Mouse (Mus musculus): ENCODE measurements around the gene Vps37b. TPM values are rescaled to one million over a fixed set of nuclear protein-coding genes. Genes with fewer than 3 reads are reported as not detected.
"Not testable (repeated sequence)": the region's sequence is repeated elsewhere in the genome, so short reads cannot be mapped to it uniquely, and the experiment has no call there.

Gene Vps37b
- polyA plus RNA-seq, 1 experiment from 2014 or later, result 42.5 TPM

DNA sequence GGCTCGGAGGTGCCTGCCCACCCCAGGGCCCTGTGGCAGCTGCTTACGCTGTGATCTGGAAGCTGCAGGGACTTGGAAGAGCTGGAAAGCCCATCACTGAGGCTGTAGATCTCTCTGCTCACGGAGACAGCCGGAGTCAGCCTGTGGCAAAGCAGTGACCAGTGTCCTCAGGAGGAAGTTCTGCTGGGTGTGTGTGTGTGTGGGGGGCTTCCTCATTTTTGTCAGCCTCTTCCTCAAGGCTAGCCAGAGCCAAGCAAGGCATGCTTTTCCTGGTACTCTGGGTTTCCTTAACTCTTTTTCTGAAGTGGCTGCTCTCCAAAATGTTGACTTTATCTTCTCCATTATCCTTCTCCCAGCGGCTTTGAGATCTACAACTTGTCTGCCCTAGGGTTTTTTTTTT is 27.6 kb upstream of the Vps37b start:
- Histone ChIP-seq H3K27ac (no peak overlapping the region), H3K4me1 (no peaks in the 10 kb centered on the region)

DNA sequence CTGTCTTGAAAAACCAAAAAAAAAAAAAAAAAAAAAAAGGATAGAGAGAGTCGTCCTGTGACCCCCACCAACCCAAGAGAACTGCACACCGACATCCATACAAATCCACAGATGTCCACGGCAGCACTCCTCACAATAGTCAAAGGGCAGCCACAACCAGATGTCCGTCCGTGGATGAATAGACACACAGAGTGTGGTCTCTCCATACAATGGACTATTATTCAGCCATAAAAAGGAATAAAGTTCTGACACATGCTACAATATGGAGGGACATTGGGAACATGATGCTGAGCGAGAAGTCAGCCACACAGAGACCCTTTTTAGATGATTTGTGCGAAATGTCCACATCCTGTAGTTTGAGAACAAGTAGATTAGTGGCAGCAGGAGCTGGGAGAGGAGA is 26.7 kb upstream of the Vps37b start:
- 78% methylated on average over 7 of the region's 7 CpGs for WGBS
- Histone ChIP-seq H3K4me2 (replicated peaks) (no peak overlapping the region), H3K4me1 (no peaks in the 10 kb centered on the region), H3K9me3 (no peaks in the 10 kb centered on the region), H3K27ac (no peak overlapping the region), H3K36me3 (no peaks in the 10 kb centered on the region), H3K9ac (no peak overlapping the region), H3K27me3 (no peaks in the 10 kb centered on the region), H3K4me3 (no peak overlapping the region)
- no peak for ATAC-seq (ENCODE audit: insufficient number of reproducible peaks, insufficient read depth, low FRiP score, low TSS enrichment)

More for the DNA sequence above, 27.6 kb upstream of the Vps37b start:
- no peaks in the 10 kb centered on the region for H3K36me3 ChIP-seq
- H3K4me2 ChIP-seq (replicated peaks), result no peak overlapping the region
- no peak for ATAC-seq (ENCODE audit: insufficient number of reproducible peaks, insufficient read depth, low FRiP score, low TSS enrichment)
- no peak overlapping the region for H3K9ac ChIP-seq
- H3K27me3 ChIP-seq, result no peaks in the 10 kb centered on the region
- no peaks in the 10 kb centered on the region for H3K9me3 ChIP-seq
- WGBS, result 67% methylated on average over 5 of the region's 5 CpGs
- H3K4me3 ChIP-seq, result no peak overlapping the region

DNA sequence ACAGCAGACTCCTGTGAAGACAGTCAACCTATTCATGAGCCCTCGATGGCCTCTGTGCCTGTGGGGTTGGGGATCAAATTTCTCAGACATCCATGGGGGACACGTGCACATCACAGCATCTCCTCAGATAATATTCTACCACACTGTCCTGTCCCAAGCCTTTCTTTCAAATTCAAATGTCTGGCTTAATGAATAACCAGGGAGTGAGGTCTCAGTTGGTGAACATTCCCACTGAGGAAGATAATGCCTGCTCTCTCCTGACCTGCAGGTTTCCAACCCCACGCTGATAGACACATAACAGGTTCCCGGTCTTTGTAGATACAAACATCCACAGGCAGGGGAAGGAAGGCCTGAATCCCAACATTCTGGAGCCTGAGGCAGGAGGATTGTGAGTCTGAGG is 24.9 kb upstream of the Vps37b start:
- no peak overlapping the region for H3K27ac ChIP-seq
- no peak overlapping the region for H3K4me2 ChIP-seq (replicated peaks)
- no peaks in the 10 kb centered on the region for H3K4me1 ChIP-seq
- H3K36me3 ChIP-seq, result no peaks in the 10 kb centered on the region
- no peaks in the 10 kb centered on the region for H3K27me3 ChIP-seq
- no peak overlapping the region for H3K9ac ChIP-seq
- WGBS, result 26% methylated on average over 4 of the region's 4 CpGs
- ATAC-seq (ENCODE audit: insufficient number of reproducible peaks, insufficient read depth, low FRiP score, low TSS enrichment), result no peak
- H3K9me3 ChIP-seq, result no peaks in the 10 kb centered on the region
- H3K4me3 ChIP-seq, result no peak overlapping the region

DNA sequence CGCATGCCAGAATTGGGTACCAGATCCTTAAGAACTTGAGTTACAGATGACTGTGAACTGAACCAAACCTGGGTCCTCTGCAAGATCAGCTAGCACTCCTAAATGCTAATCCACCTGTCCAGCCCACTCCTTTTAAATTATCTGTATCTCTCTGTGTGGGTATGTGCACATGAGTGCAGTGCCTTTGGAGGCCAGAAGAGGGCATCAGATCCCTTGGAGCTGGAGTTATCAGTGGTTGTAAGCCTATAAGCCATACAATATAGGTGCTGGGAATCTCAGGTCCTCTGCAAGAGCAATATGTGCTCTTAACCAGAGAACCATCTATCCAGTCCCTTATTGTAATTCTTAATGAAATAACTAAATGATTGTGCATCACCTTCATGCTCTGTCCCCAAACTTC is 24.1 kb upstream of the Vps37b start:
- Histone ChIP-seq H3K4me3 (no peak overlapping the region), H3K9ac (no peak overlapping the region), H3K27me3 (no peaks in the 10 kb centered on the region), H3K36me3 (no peaks in the 10 kb centered on the region), H3K9me3 (no peaks in the 10 kb centered on the region), H3K27ac (no peak overlapping the region), H3K4me1 (no peaks in the 10 kb centered on the region), H3K4me2 (replicated peaks) (no peak overlapping the region)
- ATAC-seq (ENCODE audit: insufficient number of reproducible peaks, insufficient read depth, low FRiP score, low TSS enrichment), result no peak
- WGBS, result 100% methylated on average over 1 of the region's 1 CpGs

DNA sequence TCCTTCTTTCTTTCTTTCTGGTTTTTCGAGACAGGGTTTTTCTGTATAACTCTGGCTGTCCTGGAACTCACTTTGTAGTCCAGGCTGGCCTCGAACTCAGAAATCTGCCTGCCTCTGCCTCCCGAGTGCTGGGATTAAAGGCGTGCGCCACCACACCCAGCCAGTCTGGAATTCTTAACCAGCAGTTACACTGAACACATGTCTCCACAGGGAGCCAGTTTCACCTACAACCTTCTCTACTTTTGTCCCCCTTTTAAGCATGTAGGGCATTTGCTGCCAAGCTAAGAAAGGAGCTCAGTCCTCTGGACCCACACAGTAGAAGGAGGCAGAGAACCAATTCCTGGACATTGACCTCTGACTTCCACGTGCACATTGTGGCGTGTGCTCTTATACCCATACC is 20.6 kb upstream of the Vps37b start:
- not testable (repeated sequence) for H3K27ac ChIP-seq; H3K4me2 ChIP-seq (replicated peaks); H3K9me3 ChIP-seq; H3K9ac ChIP-seq; H3K4me3 ChIP-seq; H3K36me3 ChIP-seq; H3K27me3 ChIP-seq; ATAC-seq (ENCODE audit: insufficient number of reproducible peaks, insufficient read depth, low FRiP score, low TSS enrichment)
- WGBS, result 80% methylated on average over 7 of the region's 7 CpGs
- H3K4me1 ChIP-seq, result peaks cover 16% of the 10 kb centered on the region

DNA sequence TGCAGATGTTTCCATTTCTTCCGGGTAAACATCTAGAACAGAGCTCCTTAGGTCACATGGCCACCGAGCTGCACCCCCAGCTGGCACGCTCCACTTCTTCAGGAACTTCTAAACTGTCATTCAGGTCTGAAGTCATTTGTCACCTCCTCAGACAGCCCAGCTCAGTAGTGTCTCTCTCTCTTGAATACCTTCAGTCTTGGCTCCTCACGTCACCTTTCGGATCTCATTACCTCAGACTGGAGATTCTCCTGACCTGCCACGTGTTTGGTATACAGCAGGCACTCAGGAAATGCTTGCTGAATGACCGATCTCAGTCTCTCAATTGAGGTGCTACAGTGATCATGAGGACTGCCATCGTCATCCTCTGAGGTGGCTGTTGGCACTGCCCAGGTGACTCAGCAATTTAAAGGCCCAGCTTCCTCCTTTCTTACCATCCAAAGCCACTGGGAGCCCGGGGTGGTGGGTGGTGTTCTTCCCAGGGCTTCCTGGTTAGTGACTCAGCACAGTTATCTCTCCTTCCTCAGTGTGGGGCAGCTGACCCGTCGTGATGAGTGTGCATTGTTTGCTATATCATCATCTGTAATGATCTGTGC is 19.9 kb upstream of the Vps37b start:
- H3K4me3 ChIP-seq, result no peak overlapping the region
- peaks cover 16% of the 10 kb centered on the region for H3K4me1 ChIP-seq
- no peak overlapping the region for H3K27ac ChIP-seq
- H3K27me3 ChIP-seq, result no peaks in the 10 kb centered on the region
- WGBS, result 78% methylated on average over 11 of the region's 11 CpGs
- ATAC-seq (ENCODE audit: insufficient number of reproducible peaks, insufficient read depth, low FRiP score, low TSS enrichment), result no peak
- no peak overlapping the region for H3K4me2 ChIP-seq (replicated peaks)
- no peaks in the 10 kb centered on the region for H3K36me3 ChIP-seq
- no peaks in the 10 kb centered on the region for H3K9me3 ChIP-seq
- no peak overlapping the region for H3K9ac ChIP-seq

DNA sequence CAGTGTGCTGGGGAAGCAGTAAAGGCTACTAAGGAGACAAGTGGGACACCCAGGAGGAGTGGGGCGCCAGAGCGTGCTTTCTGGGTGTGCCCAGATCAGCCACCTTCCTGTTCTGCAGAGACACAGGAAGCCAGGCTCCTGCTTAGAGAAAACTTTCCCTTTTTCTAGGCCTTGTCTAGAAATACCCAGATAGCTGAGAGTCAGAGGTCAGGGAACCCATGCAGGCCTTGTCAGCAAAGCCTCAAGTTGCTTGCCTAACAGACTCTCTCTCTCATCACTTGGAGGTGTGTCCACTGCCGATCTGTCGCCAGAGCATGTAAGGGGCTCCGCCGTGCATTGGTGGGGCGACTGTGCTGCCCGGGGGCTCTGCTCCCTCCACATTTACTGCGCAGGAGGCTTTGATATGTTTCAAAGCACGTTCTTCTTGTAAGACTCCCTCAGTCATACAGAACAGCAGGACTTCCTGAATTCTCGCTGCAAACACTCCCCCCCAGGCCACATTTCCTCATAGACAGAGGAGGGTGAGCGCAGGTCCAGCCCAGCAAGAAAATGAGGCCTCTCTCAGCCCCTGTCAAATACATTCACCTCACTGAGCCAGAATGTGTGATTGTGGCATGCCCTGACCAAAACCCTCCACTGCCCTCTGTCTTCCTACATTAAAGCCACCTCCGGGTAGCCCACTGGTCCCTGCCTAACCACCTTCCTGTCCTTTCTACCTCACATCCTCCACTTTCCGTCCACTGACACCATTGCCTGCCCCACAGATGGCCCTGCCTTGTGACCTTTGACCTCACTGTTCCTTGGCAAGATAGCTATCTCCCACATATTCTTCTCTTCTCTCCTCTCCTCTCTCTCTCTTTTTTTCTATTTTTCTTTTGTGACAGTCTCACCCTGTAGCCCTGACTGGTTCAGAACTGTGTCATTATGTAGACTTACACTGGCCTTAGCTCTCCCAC is 18.3 kb upstream of the Vps37b start:
- Histone ChIP-seq H3K9me3 (no peaks in the 10 kb centered on the region), H3K9ac (no peak overlapping the region; the same call in 1 of the 2 replicates), H3K27me3 (no peaks in the 10 kb centered on the region), H3K4me1 (peaks cover 16% of the 10 kb centered on the region), H3K36me3 (no peaks in the 10 kb centered on the region), H3K4me2 (replicated peaks) (0 out of 2 replicates have a peak overlapping the region, but pooled peaks have one; percentile 11), H3K4me3 (no peak overlapping the region), H3K27ac (peak overlapping the region; percentile 75)
- ATAC-seq (ENCODE audit: insufficient number of reproducible peaks, insufficient read depth, low FRiP score, low TSS enrichment), result no peak
- 30% methylated on average over 14 of the region's 14 CpGs for WGBS

DNA sequence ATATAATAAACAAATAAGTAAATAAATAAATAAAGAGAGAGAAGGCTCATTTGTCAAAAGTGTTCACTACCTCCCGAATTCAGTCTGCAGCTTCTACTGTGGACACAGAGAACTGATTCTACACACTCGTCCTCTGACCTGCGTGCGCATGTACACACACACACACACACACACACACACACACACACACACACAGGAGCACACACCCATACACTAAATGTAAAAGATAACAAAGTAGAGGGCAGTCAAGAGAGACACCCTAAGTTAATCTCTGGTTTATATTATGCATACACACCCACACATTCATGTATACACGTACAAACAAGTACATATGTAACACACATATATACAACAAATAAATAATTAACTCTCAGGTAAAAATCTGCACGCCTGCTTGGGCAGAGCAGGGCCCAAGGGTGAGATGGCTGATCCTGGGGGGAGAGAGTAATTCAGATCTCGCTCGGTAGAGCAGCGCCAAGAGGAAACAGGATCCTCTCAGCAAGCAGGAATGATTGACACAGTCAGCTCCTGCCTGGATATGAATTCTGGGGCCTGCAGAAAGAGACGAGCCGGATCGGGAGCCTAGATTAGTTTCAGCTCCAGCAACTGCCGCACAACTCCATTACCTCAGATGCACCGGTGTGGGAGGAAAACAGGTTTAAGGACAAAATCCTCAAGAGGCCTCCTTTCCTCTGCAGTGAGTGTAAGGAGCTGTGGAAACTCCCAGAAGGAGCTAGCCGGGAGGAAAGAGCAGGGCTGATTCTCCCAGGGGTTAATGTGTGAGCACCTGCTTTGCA is 17.4 kb upstream of the Vps37b start:
- Histone ChIP-seq H3K27me3 (no peaks in the 10 kb centered on the region), H3K36me3 (no peaks in the 10 kb centered on the region), H3K27ac (peak overlapping the region; percentile 75), H3K9me3 (no peaks in the 10 kb centered on the region), H3K4me3 (no peak overlapping the region), H3K4me2 (replicated peaks) (no peak overlapping the region), H3K4me1 (peaks cover 16% of the 10 kb centered on the region), H3K9ac (no peak overlapping the region)
- 43% methylated on average over 15 of the region's 15 CpGs for WGBS
- ATAC-seq (ENCODE audit: insufficient number of reproducible peaks, insufficient read depth, low FRiP score, low TSS enrichment), result no peak

DNA sequence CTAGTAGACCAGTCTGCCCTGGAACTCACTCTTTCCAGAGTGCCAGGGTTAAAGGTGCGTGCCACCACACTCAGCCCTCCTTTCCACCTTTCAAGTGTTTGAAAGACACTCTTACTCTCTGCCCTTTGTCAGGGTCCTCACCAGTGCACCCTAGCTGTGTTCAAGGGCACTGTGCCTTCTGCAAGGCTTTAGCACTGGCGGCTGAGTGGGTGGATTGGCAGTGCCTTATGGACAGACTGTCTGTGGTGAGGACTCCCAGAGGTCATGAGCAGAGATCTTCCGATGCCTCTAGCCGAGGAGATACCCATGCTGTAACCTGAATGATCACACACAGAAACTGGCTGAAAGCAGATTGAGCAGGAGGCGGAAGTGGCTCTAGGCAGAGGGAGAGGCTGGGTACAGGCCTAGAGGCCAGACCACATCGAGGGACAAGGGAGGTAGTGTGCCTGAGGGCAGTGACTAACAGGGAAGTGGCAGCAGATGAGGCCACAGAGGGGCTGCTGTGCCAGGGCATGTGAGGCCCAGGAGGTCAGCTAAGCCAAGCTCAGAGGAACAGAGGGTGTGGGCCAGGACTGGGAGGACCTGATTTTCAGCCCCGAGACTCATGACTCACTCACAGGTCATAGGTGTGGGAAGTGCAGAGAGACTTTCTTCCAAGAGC is 14.8 kb upstream of the Vps37b start:
- Histone ChIP-seq H3K36me3 (no peaks in the 10 kb centered on the region), H3K4me2 (replicated peaks) (no peak overlapping the region), H3K9me3 (no peaks in the 10 kb centered on the region), H3K27me3 (no peaks in the 10 kb centered on the region), H3K27ac (no peak overlapping the region), H3K4me3 (no peak overlapping the region), H3K9ac (peak overlapping the region; percentile 12; the same call in 1 of the 2 replicates), H3K4me1 (peaks cover 22% of the 10 kb centered on the region)
- WGBS, result 65% methylated on average over 7 of the region's 7 CpGs
- no peak for ATAC-seq (ENCODE audit: insufficient number of reproducible peaks, insufficient read depth, low FRiP score, low TSS enrichment)

DNA sequence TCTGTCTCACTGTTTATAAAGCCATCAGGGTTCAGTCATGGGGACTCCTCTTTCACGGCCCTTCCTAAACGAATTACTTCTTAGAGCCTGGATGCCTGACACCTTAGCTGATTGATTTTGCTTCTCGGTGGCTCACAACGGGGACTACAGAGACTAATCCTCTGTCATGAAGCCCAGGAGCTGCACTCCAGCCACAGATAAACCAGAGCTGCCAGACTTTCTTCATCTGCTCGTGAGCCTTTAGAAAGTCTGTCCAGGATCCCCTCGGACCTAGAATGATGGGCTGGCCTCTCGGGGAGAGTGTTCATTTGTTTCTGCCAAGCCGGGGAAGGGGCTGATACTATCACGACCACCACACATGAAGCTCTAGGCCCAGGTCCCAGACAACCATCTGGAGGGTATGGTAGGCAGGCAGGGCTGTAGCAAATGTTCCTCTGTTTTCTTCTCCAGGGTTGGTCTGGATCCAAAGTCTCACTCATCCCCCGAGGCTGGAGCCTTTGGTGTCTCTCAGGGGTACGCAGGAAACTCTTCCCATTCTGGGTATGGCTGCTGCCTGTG is 13.5 kb upstream of the Vps37b start:
- WGBS, result 39% methylated on average over 11 of the region's 11 CpGs

DNA sequence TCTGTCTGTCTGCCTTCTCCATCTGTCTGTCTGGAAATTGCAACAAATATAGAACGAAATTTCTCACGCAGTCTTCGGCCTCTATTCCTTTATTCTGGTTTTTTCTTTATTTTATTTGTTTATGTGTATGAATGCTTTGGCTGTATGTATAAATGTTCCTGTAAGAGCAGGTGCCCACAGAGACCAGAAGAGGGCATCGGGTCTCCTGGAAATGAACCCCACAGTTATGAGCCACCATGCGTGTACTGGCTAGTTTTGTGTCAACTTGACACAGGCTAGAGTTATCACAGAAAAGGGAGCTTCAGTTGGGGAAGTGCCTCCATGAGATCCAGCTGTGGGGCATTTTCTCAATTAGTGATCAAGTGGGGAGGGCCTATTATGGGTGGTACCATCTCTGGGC is 11.9 kb upstream of the Vps37b start:
- no peaks in the 10 kb centered on the region for H3K27me3 ChIP-seq
- no peak for ATAC-seq (ENCODE audit: insufficient number of reproducible peaks, insufficient read depth, low FRiP score, low TSS enrichment)
- 0 out of 2 replicates have a peak overlapping the region, but pooled peaks have one; percentile 65 for H3K27ac ChIP-seq
- no peak overlapping the region for H3K4me3 ChIP-seq
- no peaks in the 10 kb centered on the region for H3K36me3 ChIP-seq
- no peaks in the 10 kb centered on the region for H3K9me3 ChIP-seq
- WGBS, result 82% methylated on average over 5 of the region's 5 CpGs
- H3K4me2 ChIP-seq (replicated peaks), result no peak overlapping the region
- H3K9ac ChIP-seq, result no peak overlapping the region
- peaks cover 6% of the 10 kb centered on the region for H3K4me1 ChIP-seq

More for the DNA sequence above, 13.5 kb upstream of the Vps37b start:
- peaks cover 19% of the 10 kb centered on the region for H3K4me1 ChIP-seq
- H3K36me3 ChIP-seq, result no peaks in the 10 kb centered on the region
- ATAC-seq (ENCODE audit: insufficient number of reproducible peaks, insufficient read depth, low FRiP score, low TSS enrichment), result no peak
- no peak overlapping the region for H3K9ac ChIP-seq
- H3K4me3 ChIP-seq, result no peak overlapping the region
- no peaks in the 10 kb centered on the region for H3K9me3 ChIP-seq
- no peaks in the 10 kb centered on the region for H3K27me3 ChIP-seq
- H3K4me2 ChIP-seq (replicated peaks), result no peak overlapping the region
- H3K27ac ChIP-seq, result no peak overlapping the region

Data from embryonic facial prominence, embryonic 12.5 days (tissue).